Mouse (Mus musculus) heart, adult 11 months (tissue): ENCODE results near the gene Ube2d1.

ENCODE experiments used
- DNase-seq: peaks from one replicate; pipeline ENCODE4 v3.0.0; 2022

Ube2d1 gene

GRCm38 (mm10) chr10:71218228-71218892 is 66.7 kb downstream of the Ube2d1 start:
- DNase-seq = peak; percentile 95

- no peak for DNase-seq
Measured at GRCm38 (mm10) chr10:71215996-71216395, 69.1 kb downstream of the Ube2d1 start.
